Mouse (Mus musculus) liver, embryonic 15.5 days (tissue): ENCODE data around the gene Soat1. TPM values are rescaled to one million over a fixed set of nuclear protein-coding genes. Genes with fewer than 3 reads are reported as not detected.

ENCODE experiments used
- ATAC-seq: fragments of 200-750 bp; cut with Nextera tagmentation; 2 replicates; pipeline ENCODE4 v1.8.0; 2017; ENCODE audit warnings: moderate number of reproducible peaks, mild to moderate bottlenecking, moderate library complexity; ENCODE audit not compliant: insufficient read depth
- H3K27ac ChIP-seq: fragments of 300-500 bp; sonication (generic); replicated peaks from 2 replicates; pipeline ENCODE4 v1.5.1; 2015; ENCODE audit warnings: mild to moderate bottlenecking, inconsistent platforms
- H3K27me3 ChIP-seq: fragments of 300-500 bp; sonication (generic); 2 replicates; pipeline ENCODE4 v1.6.1; 2015; ENCODE audit warnings: mild to moderate bottlenecking, inconsistent platforms
- H3K36me3 ChIP-seq: fragments of 300-500 bp; sonication (generic); replicated peaks from 2 replicates; pipeline ENCODE4 v1.6.1; 2015; ENCODE audit warnings: moderate library complexity, mild to moderate bottlenecking, inconsistent platforms
- H3K4me1 ChIP-seq: fragments of 300-500 bp; sonication (generic); replicated peaks from 2 replicates; pipeline ENCODE4 v1.6.1; 2015; ENCODE audit warnings: inconsistent platforms
- H3K4me2 ChIP-seq: fragments of 300-500 bp; sonication (generic); 2 replicates; pipeline ENCODE4 v1.6.1; 2015; ENCODE audit warnings: moderate library complexity, mild to moderate bottlenecking, inconsistent platforms
- H3K4me3 ChIP-seq: fragments of 300-500 bp; sonication (generic); replicated peaks from 2 replicates; pipeline ENCODE4 v1.5.1; 2015; ENCODE audit warnings: mild to moderate bottlenecking, inconsistent platforms
- H3K9ac ChIP-seq: fragments of 300-500 bp; sonication (generic); 2 replicates; pipeline ENCODE4 v1.6.1; 2015; ENCODE audit warnings: moderate library complexity, mild to moderate bottlenecking, inconsistent platforms
- H3K9me3 ChIP-seq: fragments of 300-500 bp; sonication (generic); replicated peaks from 2 replicates; pipeline ENCODE4 v1.6.1; 2016; ENCODE audit warnings: inconsistent platforms
- WGBS: fragments of 180-500 bp; shearing (Covaris S2); methylation state at CpG from one replicate; pipeline ENCODE4 v1.1.7; 2015; ENCODE audit warnings: mixed read lengths; ENCODE audit not compliant: insufficient replicate concordance; 5-methylcytosine and 5-hydroxymethylcytosine counted together
- polyA plus RNA-seq: library from polyadenylated mRNA; unstranded; fragments of >200 nt; fragmentation: Nextera tagmentation; extraction: Ambion mirVana; gene quantifications from 2 replicates; pipeline ENCODE4 v1.2.1, GENCODE M21; 2015

Soat1 gene
- polyA plus RNA-seq, 1 experiment from 2014 or later, result 22.3 TPM

DNA sequence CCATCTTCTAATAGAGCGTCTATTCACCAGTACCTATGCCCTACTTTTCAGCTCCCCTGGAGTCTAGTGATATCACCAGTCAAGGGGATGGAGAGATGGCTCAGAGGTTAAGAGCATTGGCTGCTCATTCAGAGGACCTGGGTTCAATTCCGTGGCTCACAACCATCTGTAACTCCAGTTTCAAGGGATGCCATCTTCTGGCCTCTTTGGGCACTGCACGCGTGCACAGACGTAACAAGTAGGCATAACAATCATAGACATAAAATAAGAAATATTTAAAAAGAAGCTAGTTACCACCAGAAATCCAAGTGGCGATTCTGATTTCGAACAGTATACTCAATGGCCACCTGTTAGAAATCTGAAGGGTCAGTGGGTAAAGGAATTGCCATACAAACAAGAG, 13.4 kb upstream of the Soat1 start:
- no peak overlapping the region for H3K4me2 ChIP-seq
- H3K9ac ChIP-seq, result no peak overlapping the region
- no peaks in the 10 kb centered on the region for H3K36me3 ChIP-seq
- 80% methylated on average over 7 of the region's 7 CpGs for WGBS
- H3K27me3 ChIP-seq, result no peaks in the 10 kb centered on the region
- H3K4me1 ChIP-seq, result no peaks in the 10 kb centered on the region
- ATAC-seq, result no peak
- no peak overlapping the region for H3K27ac ChIP-seq
- no peak overlapping the region for H3K4me3 ChIP-seq
- H3K9me3 ChIP-seq, result no peaks in the 10 kb centered on the region

DNA sequence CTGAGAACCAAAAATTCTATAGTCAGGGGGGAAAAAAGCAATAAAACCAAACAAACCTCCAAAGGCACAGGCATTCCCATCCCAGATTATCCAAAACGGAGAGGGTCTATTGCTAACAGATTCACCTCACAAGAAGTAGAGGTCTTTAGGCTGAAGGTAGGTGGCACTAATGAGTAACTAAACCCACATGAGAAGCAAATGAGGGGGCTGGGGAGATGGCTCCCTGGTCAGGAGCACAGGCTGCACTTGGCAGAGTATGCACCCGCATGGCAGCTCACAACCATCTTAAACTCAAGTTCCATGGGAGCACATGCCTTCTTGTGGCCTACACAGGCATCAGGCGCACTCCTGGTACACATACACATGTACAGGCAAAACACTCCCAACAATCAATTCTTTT, 7.7 kb upstream of the Soat1 start:
- Histone ChIP-seq H3K27ac (no peak overlapping the region), H3K27me3 (no peaks in the 10 kb centered on the region), H3K4me2 (no peak overlapping the region), H3K36me3 (no peaks in the 10 kb centered on the region), H3K4me1 (no peaks in the 10 kb centered on the region), H3K4me3 (no peak overlapping the region), H3K9ac (no peak overlapping the region), H3K9me3 (no peaks in the 10 kb centered on the region)
- ATAC-seq, result no peak
- 64% methylated on average over 3 of the region's 3 CpGs for WGBS

DNA sequence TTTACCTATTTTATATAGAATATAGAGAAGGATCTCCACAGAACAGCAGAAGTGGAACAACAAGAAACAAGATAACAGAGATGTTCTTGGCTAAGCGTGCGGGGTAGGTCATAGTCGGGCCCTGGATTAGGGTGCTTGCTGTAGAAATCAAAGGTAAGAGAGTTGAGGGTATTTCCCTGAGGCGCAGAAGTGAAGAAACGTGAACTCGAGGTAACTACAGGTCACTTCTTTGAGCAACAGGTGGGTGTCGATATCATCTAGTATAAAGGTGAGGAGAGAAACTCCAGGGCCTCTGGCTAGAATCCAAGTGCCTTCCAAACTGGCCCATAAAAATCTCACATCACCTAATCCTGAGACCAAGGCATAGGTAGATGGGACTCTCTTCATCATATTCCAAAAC, 2.4 kb upstream of the Soat1 start:
- Histone ChIP-seq H3K4me1 (peaks cover 8% of the 10 kb centered on the region), H3K4me3 (no peak overlapping the region), H3K36me3 (no peaks in the 10 kb centered on the region), H3K4me2 (no peak overlapping the region), H3K9me3 (no peaks in the 10 kb centered on the region), H3K27ac (no peak overlapping the region), H3K27me3 (peaks cover 25% of the 10 kb centered on the region), H3K9ac (no peak overlapping the region)
- 68% methylated on average over 7 of the region's 7 CpGs for WGBS
- no peak for ATAC-seq

DNA sequence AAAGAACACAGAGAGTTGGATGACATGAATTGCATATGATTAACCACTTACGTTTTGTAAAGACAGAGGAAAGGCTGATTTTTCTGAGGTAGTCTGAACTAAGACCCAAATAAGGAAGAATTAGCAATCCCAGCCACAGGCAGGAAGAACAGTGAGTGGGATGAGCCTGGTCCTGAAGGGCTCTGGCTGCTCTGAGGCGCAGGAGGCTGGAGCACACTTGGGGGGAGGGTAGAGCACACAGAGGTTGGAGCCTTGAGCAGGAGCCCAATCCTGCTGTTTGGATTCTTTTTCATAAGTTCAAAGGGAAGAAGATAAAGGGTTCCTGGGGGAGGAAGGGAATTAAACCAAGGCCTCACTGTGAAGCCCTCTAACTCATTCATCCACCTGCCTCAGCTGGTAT, 1.9 kb upstream of the Soat1 start:
- Histone ChIP-seq H3K4me2 (no peak overlapping the region), H3K4me1 (peaks cover 8% of the 10 kb centered on the region), H3K9me3 (no peaks in the 10 kb centered on the region), H3K27ac (no peak overlapping the region), H3K36me3 (no peaks in the 10 kb centered on the region), H3K27me3 (peaks cover 25% of the 10 kb centered on the region), H3K9ac (no peak overlapping the region), H3K4me3 (no peak overlapping the region)
- WGBS, result 66% methylated on average over 2 of the region's 2 CpGs
- no peak for ATAC-seq

DNA sequence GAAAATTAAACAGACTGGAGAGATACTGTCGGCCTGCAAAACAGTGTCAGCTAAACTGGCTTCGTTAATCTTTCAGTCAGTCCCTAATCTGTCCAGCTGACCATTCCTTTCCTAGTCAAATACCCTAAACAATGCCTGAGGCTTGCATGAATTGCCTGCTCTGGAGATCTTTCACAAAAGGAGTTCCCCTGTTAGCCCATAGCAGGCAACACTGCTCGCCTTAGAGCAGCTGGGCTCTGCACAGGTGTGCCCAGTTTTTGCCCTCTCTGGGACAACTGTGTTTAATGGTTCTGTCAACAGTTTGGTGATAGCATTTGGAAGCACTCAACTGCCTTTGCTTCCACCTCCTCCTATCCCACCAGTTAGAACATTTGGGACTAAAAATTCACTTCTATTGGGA, 723 bp upstream of the Soat1 start:
- H3K4me2 ChIP-seq, result no peak overlapping the region
- no peak overlapping the region for H3K4me3 ChIP-seq
- WGBS, result 59% methylated on average over 3 of the region's 3 CpGs
- no peaks in the 10 kb centered on the region for H3K9me3 ChIP-seq
- H3K27ac ChIP-seq, result no peak overlapping the region
- peaks cover 18% of the 10 kb centered on the region for H3K4me1 ChIP-seq
- H3K9ac ChIP-seq, result no peak overlapping the region
- no peaks in the 10 kb centered on the region for H3K36me3 ChIP-seq
- peaks cover 25% of the 10 kb centered on the region for H3K27me3 ChIP-seq
- no peak for ATAC-seq

DNA sequence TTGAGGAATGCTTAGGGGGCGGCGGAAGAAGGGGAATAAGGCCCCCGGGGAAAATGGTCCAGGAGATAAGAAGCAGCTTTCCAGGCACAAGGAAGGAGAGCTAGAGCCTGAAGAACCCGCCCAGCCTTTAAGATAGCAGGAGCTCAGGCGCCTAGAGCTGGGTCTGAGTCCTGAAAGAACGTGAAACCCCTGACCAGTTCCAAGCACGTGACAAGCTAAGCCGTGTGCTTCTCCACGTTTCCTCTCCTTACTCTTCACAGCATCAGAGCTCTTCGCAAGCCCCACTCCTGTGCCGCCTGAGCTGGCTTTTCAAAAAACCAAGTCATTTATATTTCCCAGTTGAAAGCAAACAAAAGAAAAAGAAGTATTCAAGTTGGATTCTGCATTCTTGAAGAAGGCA, 1.1 kb downstream of the Soat1 start:
- Histone ChIP-seq H3K4me2 (peak overlapping the region; percentile 73), H3K9ac (0 out of 2 replicates have a peak overlapping the region, but pooled peaks have one; percentile 1), H3K36me3 (no peaks in the 10 kb centered on the region), H3K9me3 (no peaks in the 10 kb centered on the region), H3K4me1 (peaks cover 31% of the 10 kb centered on the region), H3K4me3 (peak overlapping the region; percentile 66), H3K27ac (peak overlapping the region; percentile 51; the same call in 1 of the 2 replicates), H3K27me3 (peaks cover 25% of the 10 kb centered on the region)
- ATAC-seq, result no peak
- WGBS, result 15% methylated on average over 11 of the region's 11 CpGs

DNA sequence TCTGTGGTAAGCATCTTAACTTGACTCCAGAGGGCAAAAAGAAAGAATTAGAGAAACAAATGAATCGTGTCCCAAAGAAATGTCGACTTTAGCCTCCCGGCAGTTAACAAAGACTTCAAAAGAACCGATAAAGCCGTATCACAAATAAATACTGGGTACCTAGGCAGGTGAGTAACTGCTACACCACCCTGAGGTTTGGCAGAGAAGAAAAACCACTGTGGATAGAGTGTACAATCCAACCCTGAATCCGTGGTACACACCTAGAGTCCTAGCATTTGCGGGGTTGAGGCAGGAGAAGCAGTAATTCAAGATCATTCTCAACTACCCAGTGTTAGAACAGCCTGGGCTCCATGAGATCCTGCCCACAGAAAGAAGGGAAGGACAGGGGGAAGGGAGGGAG, 2.2 kb downstream of the Soat1 start:
- Histone ChIP-seq H3K27ac (peak overlapping the region; percentile 46), H3K4me1 (peaks cover 36% of the 10 kb centered on the region), H3K9me3 (no peaks in the 10 kb centered on the region), H3K9ac (no peak overlapping the region), H3K4me2 (peak overlapping the region; percentile 73), H3K4me3 (peak overlapping the region; percentile 14; the same call in 1 of the 2 replicates), H3K27me3 (peaks cover 25% of the 10 kb centered on the region), H3K36me3 (no peaks in the 10 kb centered on the region)
- ATAC-seq, result no peak
- WGBS, result 56% methylated on average over 7 of the region's 7 CpGs

DNA sequence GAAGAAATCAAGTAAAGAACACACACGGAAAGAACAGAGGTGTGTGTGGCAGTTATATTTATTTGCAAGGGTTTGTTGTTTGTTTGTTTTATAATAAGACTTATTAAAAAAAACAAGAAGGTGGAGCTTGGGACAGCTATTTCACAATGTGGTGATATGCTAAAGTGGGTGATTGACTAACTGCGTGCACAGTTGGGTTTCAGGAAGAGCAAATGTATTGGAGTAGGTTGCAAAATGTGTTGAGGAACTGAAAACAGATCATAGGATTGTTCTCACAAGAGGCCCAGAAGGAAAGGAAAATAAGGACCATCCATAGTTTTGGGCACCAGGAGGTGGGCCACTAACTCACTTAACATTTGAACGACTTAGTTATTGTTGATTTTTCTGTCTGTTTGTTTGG, 3.1 kb downstream of the Soat1 start:
- Histone ChIP-seq H3K9me3 (no peaks in the 10 kb centered on the region), H3K27ac (peak overlapping the region; percentile 46), H3K36me3 (peaks cover 7% of the 10 kb centered on the region), H3K4me3 (no peak overlapping the region; the same call in 1 of the 2 replicates), H3K9ac (no peak overlapping the region), H3K4me1 (peaks cover 36% of the 10 kb centered on the region), H3K27me3 (peaks cover 25% of the 10 kb centered on the region), H3K4me2 (peak overlapping the region; percentile 73)
- no peak for ATAC-seq
- 61% methylated on average over 3 of the region's 3 CpGs for WGBS

DNA sequence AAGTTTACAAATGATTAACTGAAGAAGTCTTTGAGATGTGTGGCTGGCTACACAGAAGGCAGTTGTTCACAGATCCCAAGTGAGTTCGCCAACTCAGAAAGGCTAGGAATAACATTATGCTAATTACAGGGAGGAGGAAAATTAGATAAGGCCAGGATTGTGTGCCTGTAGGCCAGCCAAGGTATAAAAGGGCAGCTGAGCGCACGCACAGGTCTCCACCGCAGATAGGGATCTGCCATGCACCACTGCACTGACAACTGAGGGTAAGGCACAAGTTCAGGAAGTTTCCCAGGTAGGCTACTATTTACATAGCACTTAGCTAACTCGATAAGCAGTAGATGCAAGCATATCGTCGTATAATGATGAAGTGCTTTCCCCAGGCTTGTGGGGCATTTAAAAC, 3.6 kb downstream of the Soat1 start:
- Histone ChIP-seq H3K9ac (no peak overlapping the region), H3K27me3 (peaks cover 25% of the 10 kb centered on the region), H3K4me1 (peaks cover 36% of the 10 kb centered on the region), H3K9me3 (no peaks in the 10 kb centered on the region), H3K36me3 (peaks cover 12% of the 10 kb centered on the region), H3K27ac (peak overlapping the region; percentile 46), H3K4me3 (no peak overlapping the region; the same call in 1 of the 2 replicates), H3K4me2 (peak overlapping the region; percentile 73)
- ATAC-seq, result peak; percentile 22; the same call in 1 of the 2 replicates
- WGBS, result 59% methylated on average over 7 of the region's 7 CpGs

DNA sequence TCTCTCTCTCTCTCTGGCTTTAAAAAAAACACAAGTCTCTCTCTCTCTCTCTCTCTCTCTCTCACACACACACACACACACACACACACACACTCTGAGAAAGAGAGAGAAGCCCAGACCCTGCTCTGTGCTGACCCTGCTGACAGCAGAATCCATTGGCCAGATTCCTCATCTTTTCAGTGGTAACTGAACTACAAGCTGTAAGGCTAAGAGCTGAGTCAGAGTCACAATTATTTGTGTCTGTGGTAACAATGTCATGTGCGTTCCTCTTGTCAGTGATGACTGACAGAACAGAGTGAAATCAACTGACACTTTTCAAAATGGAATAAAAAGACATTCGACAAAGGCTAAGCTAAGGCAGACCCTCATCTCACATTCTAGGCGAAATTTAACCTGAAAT, 5.6 kb downstream of the Soat1 start:
- H3K9me3 ChIP-seq, result no peaks in the 10 kb centered on the region
- peaks cover 13% of the 10 kb centered on the region for H3K36me3 ChIP-seq
- no peak overlapping the region for H3K9ac ChIP-seq
- H3K4me2 ChIP-seq, result no peak overlapping the region
- H3K4me1 ChIP-seq, result peaks cover 40% of the 10 kb centered on the region
- ATAC-seq, result no peak
- H3K27me3 ChIP-seq, result peaks cover 13% of the 10 kb centered on the region
- 0 out of 2 replicates have a peak overlapping the region, but pooled peaks have one; percentile 24 for H3K27ac ChIP-seq
- 42% methylated on average over 3 of the region's 3 CpGs for WGBS
- no peak overlapping the region for H3K4me3 ChIP-seq

DNA sequence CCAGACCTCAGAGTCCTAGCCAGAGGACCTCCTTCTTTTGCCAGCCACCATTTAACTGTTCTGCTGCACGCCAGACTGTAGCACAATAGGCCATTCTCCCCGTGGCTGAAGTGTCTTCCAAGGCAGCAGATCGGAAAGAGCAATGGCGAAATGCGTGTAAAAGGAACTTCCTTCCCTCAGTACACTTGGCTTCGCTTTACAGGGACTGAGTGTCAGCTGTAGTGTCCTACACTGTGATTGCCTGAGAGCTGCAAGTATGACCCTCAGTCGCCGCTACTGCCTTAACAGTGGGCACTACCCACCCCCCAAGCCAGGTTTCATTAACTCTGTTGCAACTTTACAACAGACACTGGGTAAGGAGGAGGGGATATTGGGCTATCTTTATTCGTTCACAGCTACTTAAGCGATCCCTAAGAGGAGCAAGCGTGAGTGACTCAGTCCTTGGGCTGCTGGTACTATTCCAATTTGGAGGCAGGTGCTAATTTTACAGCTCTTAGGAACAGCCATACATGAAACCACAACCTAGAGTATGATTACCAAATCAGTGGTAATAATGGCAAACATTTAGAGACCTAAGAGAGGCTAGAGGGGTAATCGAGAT, 6.4 kb downstream of the Soat1 start:
- no peak for ATAC-seq
- Histone ChIP-seq H3K4me3 (no peak overlapping the region), H3K27me3 (peaks cover 6% of the 10 kb centered on the region), H3K36me3 (peaks cover 13% of the 10 kb centered on the region), H3K4me2 (no peak overlapping the region), H3K27ac (no peak overlapping the region), H3K9ac (no peak overlapping the region), H3K4me1 (peaks cover 47% of the 10 kb centered on the region), H3K9me3 (no peaks in the 10 kb centered on the region)
- WGBS, result 55% methylated on average over 12 of the region's 12 CpGs

DNA sequence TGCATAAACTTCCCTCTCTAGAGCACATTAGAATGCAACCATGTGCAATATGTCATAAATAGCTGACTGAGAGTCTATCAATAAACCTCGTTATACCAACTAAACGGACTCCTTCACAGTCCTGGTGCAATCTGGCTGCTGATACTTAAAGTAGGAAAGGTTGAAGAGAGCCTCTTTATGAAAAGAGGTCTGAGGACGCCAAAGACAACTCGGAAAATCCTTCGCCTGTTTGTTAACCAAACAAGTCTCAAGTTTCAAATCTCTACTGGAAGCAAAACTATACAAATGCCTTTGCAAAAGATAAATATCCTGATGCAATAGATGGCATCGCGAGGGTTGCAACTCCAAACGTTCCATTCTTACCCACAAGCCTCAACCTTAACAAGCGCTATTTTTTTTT, 9.2 kb downstream of the Soat1 start:
- 74% methylated on average over 9 of the region's 9 CpGs for WGBS
- H3K36me3 ChIP-seq, result peaks cover 13% of the 10 kb centered on the region
- H3K9me3 ChIP-seq, result no peaks in the 10 kb centered on the region
- no peak overlapping the region for H3K27ac ChIP-seq
- no peak overlapping the region for H3K9ac ChIP-seq
- no peak overlapping the region for H3K4me3 ChIP-seq
- peaks cover 56% of the 10 kb centered on the region for H3K4me1 ChIP-seq
- H3K4me2 ChIP-seq, result no peak overlapping the region
- ATAC-seq, result no peak
- no peaks in the 10 kb centered on the region for H3K27me3 ChIP-seq
